Mouse (Mus musculus) hindbrain, postnatal 0 days (tissue): ENCODE results near the gene Tnfrsf21. TPM values are rescaled to one million over a fixed set of nuclear protein-coding genes. Genes with fewer than 3 reads are reported as not detected.
A peak's percentile ranks its signal among the peaks of the same experiment; 100 is the strongest.

Source experiments
- ATAC-seq: fragments of 200-750 bp; cut with Nextera tagmentation; 2 replicates; pipeline ENCODE4 v1.8.0; 2017; ENCODE audit warnings: mild to moderate bottlenecking, moderate TSS enrichment, moderate library complexity
- DNase-seq: peaks from one replicate; pipeline ENCODE4 v3.0.0-alpha.2; 2015; ENCODE audit warnings: low spot score
- H3K27ac ChIP-seq: fragments of 300-500 bp; sonication (generic); 2 replicates; pipeline ENCODE4 v1.5.1; 2014; ENCODE audit warnings: mild to moderate bottlenecking
- H3K27me3 ChIP-seq: fragments of 300-500 bp; sonication (generic); 2 replicates; pipeline ENCODE4 v1.6.1; 2014; ENCODE audit warnings: low read length, mixed read lengths; ENCODE audit not compliant: insufficient read depth
- H3K36me3 ChIP-seq: fragments of 300-500 bp; sonication (generic); 2 replicates; pipeline ENCODE4 v1.6.1; 2014; ENCODE audit warnings: low read length, mixed read lengths; ENCODE audit not compliant: insufficient read depth
- H3K4me1 ChIP-seq: fragments of 300-500 bp; sonication (generic); 2 replicates; pipeline ENCODE4 v1.6.1; 2014; ENCODE audit warnings: antibody characterized with exemption, low read length, mixed read lengths; ENCODE audit not compliant: insufficient read depth
- H3K4me2 ChIP-seq: fragments of 300-500 bp; sonication (generic); 2 replicates; pipeline ENCODE4 v1.6.1; 2014; ENCODE audit warnings: low read depth, mild to moderate bottlenecking, low read length, moderate library complexity, mixed read lengths
- H3K4me3 ChIP-seq: fragments of 300-500 bp; sonication (generic); 2 replicates; pipeline ENCODE4 v1.5.1; 2014; ENCODE audit warnings: low read length
- H3K9ac ChIP-seq: fragments of 300-500 bp; sonication (generic); replicated peaks from 2 replicates; pipeline ENCODE4 v1.6.1; 2014; ENCODE audit warnings: mild to moderate bottlenecking, low read length, moderate library complexity, mixed read lengths
- H3K9me3 ChIP-seq: fragments of 300-500 bp; sonication (generic); 2 replicates; pipeline ENCODE4 v1.6.1; 2016; ENCODE audit warnings: low read length, mixed read lengths
- CTCF ChIP-seq: IDR thresholded peaks from 2 replicates; pipeline ENCODE4 v1.5.1; 2016; ENCODE audit warnings: antibody characterized with exemption, control low read depth, low read depth
- WGBS: fragments of 180-500 bp; shearing (Covaris S2); extraction: QIAGEN DNeasy Blood & Tissue Kit; methylation state at CpG from one replicate; pipeline ENCODE4 v1.1.7; 2014; 5-methylcytosine and 5-hydroxymethylcytosine counted together
- polyA plus RNA-seq: library from polyadenylated mRNA; unstranded; fragments of >200 nt; fragmentation: Nextera tagmentation; extraction: Ambion mirVana; gene quantifications from 2 replicates; pipeline ENCODE4 v1.2.1, GENCODE M21; 2015
- total RNA-seq: library from RNA; depleted of rRNA; stranded (reverse); fragments of >200 nt; gene quantifications from 2 replicates; pipeline ENCODE4 v1.2.3, GENCODE M21; 2014

The Tnfrsf21 gene
- total and polyA plus RNA-seq, 2 experiments from 2014 or later = 76.8 to 115 TPM

GRCm38 (mm10) chr17:42982568-42982967 lies 33.8 kb upstream of the Tnfrsf21 start:
- Histone ChIP-seq H3K9ac (no peak overlapping the region), H3K36me3 (no peaks in the 10 kb centered on the region), H3K27me3 (no peaks in the 10 kb centered on the region), H3K9me3 (no peaks in the 10 kb centered on the region), H3K4me1 (no peaks in the 10 kb centered on the region), H3K4me2 (no peak overlapping the region), H3K4me3 (no peak overlapping the region), H3K27ac (no peak overlapping the region)
- ATAC-seq (no peak), DNase-seq (no peak)
- 57% methylated on average over 4 of the region's 4 CpGs for WGBS
- TF ChIP-seq CTCF = no peak

GRCm38 (mm10) chr17:42985837-42986589 lies 30.3 kb upstream of the Tnfrsf21 start:
- Histone ChIP-seq H3K36me3 (no peaks in the 10 kb centered on the region), H3K4me2 (no peak overlapping the region), H3K9ac (no peak overlapping the region), H3K27me3 (no peaks in the 10 kb centered on the region), H3K9me3 (no peaks in the 10 kb centered on the region), H3K4me3 (no peak overlapping the region), H3K4me1 (no peaks in the 10 kb centered on the region), H3K27ac (no peak overlapping the region)
- ATAC-seq = no peak
- TF ChIP-seq CTCF = peak; percentile 31; the same call in 1 of the 2 replicates
- WGBS = 62% methylated on average over 9 of the region's 9 CpGs
- peak; percentile 20 for DNase-seq

GRCm38 (mm10) chr17:42987692-42988091 lies 28.7 kb upstream of the Tnfrsf21 start:
- Histone ChIP-seq H3K9me3 (no peaks in the 10 kb centered on the region), H3K36me3 (no peaks in the 10 kb centered on the region), H3K27ac (no peak overlapping the region), H3K9ac (no peak overlapping the region), H3K4me2 (no peak overlapping the region), H3K27me3 (no peaks in the 10 kb centered on the region), H3K4me3 (no peak overlapping the region), H3K4me1 (no peaks in the 10 kb centered on the region)
- DNase-seq = no peak
- no peak for ATAC-seq
- WGBS = 31% methylated on average over 4 of the region's 4 CpGs
- TF ChIP-seq CTCF = peak; percentile 63

GRCm38 (mm10) chr17:42989981-42990380 lies 26.4 kb upstream of the Tnfrsf21 start:
- Histone ChIP-seq H3K4me2 (no peak overlapping the region), H3K4me1 (no peaks in the 10 kb centered on the region), H3K36me3 (no peaks in the 10 kb centered on the region), H3K27me3 (no peaks in the 10 kb centered on the region), H3K9ac (no peak overlapping the region), H3K4me3 (no peak overlapping the region), H3K27ac (no peak overlapping the region), H3K9me3 (no peaks in the 10 kb centered on the region)
- 0 out of 2 replicates have a peak, but pooled peaks have one; percentile 21 for ATAC-seq
- WGBS = 91% methylated on average over 4 of the region's 4 CpGs
- peak; percentile 9 for DNase-seq
- TF ChIP-seq CTCF = peak; percentile 47

- no peaks in the 10 kb centered on the region for H3K27me3 ChIP-seq
- no peak for ATAC-seq
- WGBS = 56% methylated on average over 11 of the region's 11 CpGs
- no peaks in the 10 kb centered on the region for H3K9me3 ChIP-seq
- no peak for TF ChIP-seq CTCF
- H3K9ac ChIP-seq = no peak overlapping the region
- H3K4me2 ChIP-seq = no peak overlapping the region
- no peak for DNase-seq
- H3K4me1 ChIP-seq = no peaks in the 10 kb centered on the region
- H3K36me3 ChIP-seq = no peaks in the 10 kb centered on the region
- H3K4me3 ChIP-seq = no peak overlapping the region
- no peak overlapping the region for H3K27ac ChIP-seq
Observed at GRCm38 (mm10) chr17:42991112-42991511, 25.2 kb upstream of the Tnfrsf21 start.

- H3K27ac ChIP-seq = no peak overlapping the region
- no peak overlapping the region for H3K4me2 ChIP-seq
- no peak overlapping the region for H3K9ac ChIP-seq
- H3K9me3 ChIP-seq = no peaks in the 10 kb centered on the region
- no peak for TF ChIP-seq CTCF
- H3K36me3 ChIP-seq = no peaks in the 10 kb centered on the region
- ATAC-seq (no peak), DNase-seq (no peak)
- H3K4me1 ChIP-seq = no peaks in the 10 kb centered on the region
- 70% methylated on average over 7 of the region's 7 CpGs for WGBS
- no peaks in the 10 kb centered on the region for H3K27me3 ChIP-seq
- no peak overlapping the region for H3K4me3 ChIP-seq
Observed at GRCm38 (mm10) chr17:42999446-42999977, 16.8 kb upstream of the Tnfrsf21 start.

GRCm38 (mm10) chr17:43000598-43000997 lies 15.8 kb upstream of the Tnfrsf21 start:
- ATAC-seq = no peak
- WGBS = 91% methylated on average over 7 of the region's 7 CpGs
- no peaks in the 10 kb centered on the region for H3K9me3 ChIP-seq
- TF ChIP-seq CTCF = no peak
- H3K4me2 ChIP-seq = no peak overlapping the region
- DNase-seq = no peak
- no peaks in the 10 kb centered on the region for H3K4me1 ChIP-seq
- no peak overlapping the region for H3K9ac ChIP-seq
- no peak overlapping the region for H3K4me3 ChIP-seq
- H3K36me3 ChIP-seq = no peaks in the 10 kb centered on the region
- H3K27me3 ChIP-seq = no peaks in the 10 kb centered on the region
- H3K27ac ChIP-seq = no peak overlapping the region
